Comparison of ENCODE assay signal across 9 mouse cellular contexts in the genomic region with DNA sequence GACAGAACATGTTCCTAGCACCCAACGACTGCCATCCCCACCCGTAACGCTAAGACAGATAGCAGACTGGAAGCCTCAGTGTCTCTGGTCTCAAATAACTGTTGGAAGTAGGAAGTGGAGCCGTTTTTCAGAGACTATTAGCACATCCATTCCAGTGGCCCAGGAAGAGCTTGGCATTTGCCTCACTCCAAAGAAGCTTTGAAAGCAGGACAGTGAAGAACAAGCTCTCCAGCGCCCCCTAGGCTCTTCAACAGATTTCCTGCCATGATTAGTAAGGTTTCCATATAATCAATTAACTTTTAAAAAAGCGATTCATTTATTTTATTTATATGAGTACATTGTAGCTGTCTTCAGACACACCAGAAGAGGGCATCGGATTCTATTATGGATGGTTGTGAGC. TPM values are rescaled to one million over a fixed set of nuclear protein-coding genes. Genes with fewer than 3 reads are reported as not detected.
DNase-seq lines count a peak whose midpoint lies in the region; ATAC-seq and TF ChIP-seq lines count a peak whose summit lies in the region.
"Had no signal": no experiment of that assay in that cellular context is flagged by ENCODE, and none has a peak within 500 bp of the region (broad histone marks: within the 10 kb centered on the region; RNA-seq: fewer than 3 reads in every experiment).

No protein-coding gene starts in this region.

- no peaks in the 10 kb centered on the region for H3K4me1 ChIP-seq in hindbrain, postnatal 0 days (ENCODE audit: insufficient read depth, low read length)
- H3K4me1 ChIP-seq in hindbrain, embryonic 13.5 days (replicated peaks) = no peaks in the 10 kb centered on the region
- H3K4me1 ChIP-seq in stomach, postnatal 0 days (replicated peaks; ENCODE audit: control insufficient read depth, insufficient read depth) = 0 out of 2 replicates have a peak, but pooled peaks cover 5% of the 10 kb centered on the region

- 42% methylated on average over 7 of the region's 7 CpGs for WGBS in hindbrain, postnatal 0 days
- 54% methylated on average over 7 of the region's 7 CpGs for WGBS in hindbrain, embryonic 13.5 days
- WGBS in stomach, postnatal 0 days = 42% methylated on average over 7 of the region's 7 CpGs

- peak; percentile 20 for DNase-seq in hindbrain, postnatal 0 days (ENCODE audit: low spot score)
- DNase-seq in CD4-positive helper T cell, adult 2 months (ENCODE audit: low read depth, low spot score) = peak; percentile 32
- peak; percentile 12 for DNase-seq in T-cell, adult 2 months (ENCODE audit: low spot score)
- DNase-seq in gastrocnemius, postnatal 10 days = peak; percentile 38
- DNase-seq in stomach, postnatal 0 days (ENCODE audit: low spot score) = no peak
- DNase-seq in layer of hippocampus, postnatal 36 days = no peak

- H3K4me3 ChIP-seq in hindbrain, postnatal 0 days (ENCODE audit: low read length) = no peak overlapping the region
- no peak overlapping the region for H3K4me3 ChIP-seq in hindbrain, embryonic 13.5 days
- H3K4me3 ChIP-seq in stomach, postnatal 0 days (ENCODE audit: low read depth, low read length) = no peak overlapping the region
- H3K4me3 ChIP-seq: embryonic facial prominence, embryonic 12.5 days had no signal

- no peak for ATAC-seq in hindbrain, postnatal 0 days
- no peak for ATAC-seq in hindbrain, embryonic 13.5 days (ENCODE audit: low FRiP score)
- no peak for ATAC-seq in stomach, postnatal 0 days (ENCODE audit: low FRiP score, low TSS enrichment)
- no peak for ATAC-seq in cerebellum, adult (ENCODE audit: insufficient number of reproducible peaks, low FRiP score, low TSS enrichment)

- TF ChIP-seq EP300 in stomach, postnatal 0 days (optimal IDR thresholded peaks at IDR 0.05) = no peak

- peak; percentile 29 for TF ChIP-seq CTCF in hindbrain, postnatal 0 days (IDR thresholded peaks at IDR 0.05; ENCODE audit: low read depth)
- peak; percentile 51 for TF ChIP-seq CTCF in stomach, postnatal 0 days (IDR thresholded peaks at IDR 0.05; ENCODE audit: low read depth)

- no peak overlapping the region for H3K27ac ChIP-seq in hindbrain, postnatal 0 days
- H3K27ac ChIP-seq in hindbrain, embryonic 13.5 days = no peak overlapping the region
- no peak overlapping the region for H3K27ac ChIP-seq in stomach, postnatal 0 days (replicated peaks)

- H3K9ac ChIP-seq in hindbrain, postnatal 0 days (replicated peaks; ENCODE audit: low read length) = no peak overlapping the region
- no peak overlapping the region for H3K9ac ChIP-seq in hindbrain, embryonic 13.5 days
- H3K9ac ChIP-seq in stomach, postnatal 0 days (ENCODE audit: low read length) = no peak overlapping the region
- H3K9ac ChIP-seq: embryonic facial prominence, embryonic 12.5 days had no signal

- no peaks in the 10 kb centered on the region for H3K27me3 ChIP-seq in hindbrain, postnatal 0 days (ENCODE audit: insufficient read depth, low read length)
- no peaks in the 10 kb centered on the region for H3K27me3 ChIP-seq in hindbrain, embryonic 13.5 days
- H3K27me3 ChIP-seq in stomach, postnatal 0 days (ENCODE audit: control insufficient read depth, insufficient read depth, low read length) = no peaks in the 10 kb centered on the region
- H3K27me3 ChIP-seq: embryonic facial prominence, embryonic 12.5 days had no signal

- no peaks in the 10 kb centered on the region for H3K9me3 ChIP-seq in hindbrain, postnatal 0 days (ENCODE audit: low read length)
- no peaks in the 10 kb centered on the region for H3K9me3 ChIP-seq in hindbrain, embryonic 13.5 days
- H3K9me3 ChIP-seq in stomach, postnatal 0 days (ENCODE audit: control insufficient read depth, low read length) = no peaks in the 10 kb centered on the region
- H3K9me3 ChIP-seq: embryonic facial prominence, embryonic 12.5 days had no signal

- H3K36me3 ChIP-seq in hindbrain, postnatal 0 days (ENCODE audit: insufficient read depth, low read length) = no peaks in the 10 kb centered on the region
- no peaks in the 10 kb centered on the region for H3K36me3 ChIP-seq in hindbrain, embryonic 13.5 days
- H3K36me3 ChIP-seq in stomach, postnatal 0 days (ENCODE audit: control insufficient read depth, insufficient read depth, low read length) = no peaks in the 10 kb centered on the region
- H3K36me3 ChIP-seq: embryonic facial prominence, embryonic 12.5 days had no signal

- no peak overlapping the region for H3K4me2 ChIP-seq in hindbrain, postnatal 0 days (ENCODE audit: low read depth, low read length)
- H3K4me2 ChIP-seq in hindbrain, embryonic 13.5 days = no peak overlapping the region
- H3K4me2 ChIP-seq in stomach, postnatal 0 days (replicated peaks; ENCODE audit: low read depth) = no peak overlapping the region
- H3K4me2 ChIP-seq: embryonic facial prominence, embryonic 12.5 days had no signal

RNA-seq across cellular contexts. Expression of gene Gfod1, which starts 28.6 kb away (rescaled TPM):
- total RNA-seq in hindbrain, postnatal 0 days (2014; rRNA removed) = 26.3 and 26.9 TPM in 2 replicates
- polyA plus RNA-seq in hindbrain, postnatal 0 days (2015; fragmentation: Nextera tagmentation; extraction: Ambion mirVana) = 2.6 and 2.7 TPM in 2 replicates
- polyA plus RNA-seq in hindbrain, embryonic 13.5 days (2015; fragmentation: Nextera tagmentation; extraction: Ambion mirVana) = 2.0 and 2.2 TPM in 2 replicates
- 1 to 10 TPM; 6.2 to 6.8 TPM for total RNA-seq in gastrocnemius, postnatal 10 days (2021)
- polyA plus RNA-seq in stomach, postnatal 0 days (2015; fragmentation: Nextera tagmentation; extraction: Ambion mirVana) = 0.57 and 1.1 TPM in 2 replicates
- total RNA-seq in layer of hippocampus, postnatal 36 days (2021) = 100 to 1,000 TPM in 1 of 2 experiments, 10 to 100 TPM in 1; 98.0 to 109 TPM

RNA-seq across cellular contexts. Expression of gene Sirt5, which starts 32.7 kb away (rescaled TPM):
- total RNA-seq in hindbrain, postnatal 0 days (2014; rRNA removed) = 15.7 and 25.2 TPM in 2 replicates
- polyA plus RNA-seq in hindbrain, postnatal 0 days (2015; fragmentation: Nextera tagmentation; extraction: Ambion mirVana) = 22.9 and 23.7 TPM in 2 replicates
- 38.6 and 38.9 TPM in 2 replicates for polyA plus RNA-seq in hindbrain, embryonic 13.5 days (2015; fragmentation: Nextera tagmentation; extraction: Ambion mirVana)
- total RNA-seq in gastrocnemius, postnatal 10 days (2021) = 10 to 100 TPM; 13.3 to 14.0 TPM
- 12.5 and 13.6 TPM in 2 replicates for polyA plus RNA-seq in stomach, postnatal 0 days (2015; fragmentation: Nextera tagmentation; extraction: Ambion mirVana)
- 10 to 100 TPM; 16.9 to 18.8 TPM for total RNA-seq in layer of hippocampus, postnatal 36 days (2021)

Comparison
In these comparisons a context has a peak if more than half of its experiments do, and no peak if none do; other contexts are left out.
1. DNase-seq: peak in hindbrain, postnatal 0 days (single experiment), CD4-positive helper T cell, adult 2 months (single experiment), T-cell, adult 2 months (single experiment) and gastrocnemius, postnatal 10 days (single experiment); none in stomach, postnatal 0 days (single experiment) and layer of hippocampus, postnatal 36 days (0 of 2).